Mouse (Mus musculus) midbrain, embryonic 15.5 days (tissue): ENCODE data around the gene Prdm16. TPM values are rescaled to one million over a fixed set of nuclear protein-coding genes. Genes with fewer than 3 reads are reported as not detected.

Source experiments
- ATAC-seq: fragments of 200-750 bp; cut with Nextera tagmentation; replicated peaks from 2 replicates; pipeline ENCODE4 v1.8.0; 2017; ENCODE audit warnings: moderate TSS enrichment
- H3K27ac ChIP-seq: fragments of 300-500 bp; sonication (generic); 2 replicates; pipeline ENCODE4 v1.5.1; 2015; ENCODE audit warnings: mild to moderate bottlenecking, inconsistent platforms
- H3K27me3 ChIP-seq: fragments of 300-500 bp; sonication (generic); replicated peaks from 2 replicates; pipeline ENCODE4 v1.6.1; 2015; ENCODE audit warnings: inconsistent platforms
- H3K36me3 ChIP-seq: fragments of 300-500 bp; sonication (generic); replicated peaks from 2 replicates; pipeline ENCODE4 v1.6.1; 2015; ENCODE audit warnings: inconsistent platforms
- H3K4me1 ChIP-seq: fragments of 300-500 bp; sonication (generic); 2 replicates; pipeline ENCODE4 v1.6.1; 2015; ENCODE audit warnings: inconsistent platforms
- H3K4me2 ChIP-seq: fragments of 300-500 bp; sonication (generic); 2 replicates; pipeline ENCODE4 v1.6.1; 2015; ENCODE audit warnings: inconsistent platforms, mild to moderate bottlenecking, moderate library complexity
- H3K4me3 ChIP-seq: fragments of 300-500 bp; sonication (generic); 2 replicates; pipeline ENCODE4 v1.5.1; 2015; ENCODE audit warnings: mild to moderate bottlenecking, inconsistent platforms
- H3K9ac ChIP-seq: fragments of 300-500 bp; sonication (generic); 2 replicates; pipeline ENCODE4 v1.6.1; 2015; ENCODE audit warnings: mild to moderate bottlenecking, inconsistent platforms
- H3K9me3 ChIP-seq: fragments of 300-500 bp; sonication (generic); 2 replicates; pipeline ENCODE4 v1.6.1; 2016; ENCODE audit warnings: inconsistent platforms
- WGBS: fragments of 180-500 bp; shearing (Covaris S2); methylation state at CpG from one replicate; pipeline ENCODE4 v1.1.7; 2015; ENCODE audit warnings: mixed read lengths; 5-methylcytosine and 5-hydroxymethylcytosine counted together
- polyA plus RNA-seq: library from polyadenylated mRNA; unstranded; fragments of >200 nt; fragmentation: Nextera tagmentation; extraction: Ambion mirVana; gene quantifications from 2 replicates; pipeline ENCODE4 v1.2.1, GENCODE M21; 2015

Gene Prdm16
- polyA plus RNA-seq, 1 experiment from 2014 or later = 11.5 TPM

- 44% methylated on average over 9 of the region's 9 CpGs for WGBS
Measured at GRCm38 (mm10) chr4:154442645-154443304, 193.9 kb downstream of the Prdm16 start.

GRCm38 (mm10) chr4:154439455-154440052 lies 197.1 kb downstream of the Prdm16 start:
- Histone ChIP-seq H3K9me3 (no peaks in the 10 kb centered on the region), H3K4me1 (no peaks in the 10 kb centered on the region), H3K4me3 (no peak overlapping the region), H3K9ac (no peak overlapping the region), H3K27me3 (no peaks in the 10 kb centered on the region), H3K27ac (no peak overlapping the region), H3K4me2 (no peak overlapping the region), H3K36me3 (no peaks in the 10 kb centered on the region)
- ATAC-seq = no peak
- WGBS = 70% methylated on average over 14 of the region's 14 CpGs

More at GRCm38 (mm10) chr4:154442645-154443304, 193.9 kb downstream of the Prdm16 start:
- Histone ChIP-seq H3K36me3 (no peaks in the 10 kb centered on the region), H3K9me3 (no peaks in the 10 kb centered on the region), H3K9ac (no peak overlapping the region), H3K27ac (no peak overlapping the region), H3K4me1 (no peaks in the 10 kb centered on the region), H3K4me2 (no peak overlapping the region), H3K4me3 (no peak overlapping the region), H3K27me3 (peaks cover 10% of the 10 kb centered on the region; the same call in 1 of the 2 replicates)
- ATAC-seq = no peak

GRCm38 (mm10) chr4:154438610-154439009 lies 198.1 kb downstream of the Prdm16 start:
- WGBS = 83% methylated on average over 15 of the region's 15 CpGs
- Histone ChIP-seq H3K9me3 (no peaks in the 10 kb centered on the region), H3K4me1 (no peaks in the 10 kb centered on the region), H3K27ac (no peak overlapping the region), H3K4me2 (no peak overlapping the region), H3K9ac (no peak overlapping the region), H3K4me3 (no peak overlapping the region), H3K36me3 (no peaks in the 10 kb centered on the region), H3K27me3 (no peaks in the 10 kb centered on the region)
- no peak for ATAC-seq

- no peaks in the 10 kb centered on the region for H3K9me3 ChIP-seq
- no peaks in the 10 kb centered on the region for H3K4me1 ChIP-seq
- H3K27ac ChIP-seq = no peak overlapping the region
- H3K36me3 ChIP-seq = no peaks in the 10 kb centered on the region
- 0 out of 2 replicates have a peak, but pooled peaks cover 4% of the 10 kb centered on the region for H3K27me3 ChIP-seq
- no peak overlapping the region for H3K4me3 ChIP-seq
- H3K4me2 ChIP-seq = no peak overlapping the region
- no peak for ATAC-seq
- H3K9ac ChIP-seq = no peak overlapping the region
- 76% methylated on average over 2 of the region's 2 CpGs for WGBS
Measured at GRCm38 (mm10) chr4:154429770-154430169, 206.9 kb downstream of the Prdm16 start.

GRCm38 (mm10) chr4:154426901-154427300 lies 209.8 kb downstream of the Prdm16 start:
- Histone ChIP-seq H3K27ac (no peak overlapping the region), H3K27me3 (0 out of 2 replicates have a peak, but pooled peaks cover 8% of the 10 kb centered on the region), H3K9me3 (no peaks in the 10 kb centered on the region), H3K4me3 (no peak overlapping the region), H3K36me3 (no peaks in the 10 kb centered on the region), H3K9ac (no peak overlapping the region), H3K4me1 (peaks cover 20% of the 10 kb centered on the region), H3K4me2 (no peak overlapping the region)
- ATAC-seq = no peak
- WGBS = 84% methylated on average over 7 of the region's 7 CpGs

GRCm38 (mm10) chr4:154425284-154425683 lies 211.4 kb downstream of the Prdm16 start:
- Histone ChIP-seq H3K4me2 (no peak overlapping the region), H3K9ac (no peak overlapping the region), H3K27ac (no peak overlapping the region), H3K36me3 (no peaks in the 10 kb centered on the region), H3K4me1 (peaks cover 20% of the 10 kb centered on the region), H3K27me3 (0 out of 2 replicates have a peak, but pooled peaks cover 8% of the 10 kb centered on the region), H3K4me3 (no peak overlapping the region), H3K9me3 (no peaks in the 10 kb centered on the region)
- 69% methylated on average over 17 of the region's 17 CpGs for WGBS
- no peak for ATAC-seq

GRCm38 (mm10) chr4:154424681-154425080 lies 212.0 kb downstream of the Prdm16 start:
- no peak overlapping the region for H3K27ac ChIP-seq
- H3K27me3 ChIP-seq = 0 out of 2 replicates have a peak, but pooled peaks cover 8% of the 10 kb centered on the region
- no peak for ATAC-seq
- H3K9me3 ChIP-seq = no peaks in the 10 kb centered on the region
- H3K36me3 ChIP-seq = no peaks in the 10 kb centered on the region
- WGBS = 61% methylated on average over 11 of the region's 11 CpGs
- H3K4me3 ChIP-seq = no peak overlapping the region
- peaks cover 20% of the 10 kb centered on the region for H3K4me1 ChIP-seq
- no peak overlapping the region for H3K9ac ChIP-seq
- H3K4me2 ChIP-seq = no peak overlapping the region

GRCm38 (mm10) chr4:154422431-154422913 lies 214.2 kb downstream of the Prdm16 start:
- H3K4me1 ChIP-seq = peaks cover 20% of the 10 kb centered on the region
- H3K9ac ChIP-seq = no peak overlapping the region
- no peak for ATAC-seq
- H3K4me2 ChIP-seq = 0 out of 2 replicates have a peak overlapping the region, but pooled peaks have one; percentile 3
- no peak overlapping the region for H3K27ac ChIP-seq
- H3K9me3 ChIP-seq = no peaks in the 10 kb centered on the region
- WGBS = 2% methylated on average over 10 of the region's 10 CpGs
- no peaks in the 10 kb centered on the region for H3K36me3 ChIP-seq
- H3K4me3 ChIP-seq = no peak overlapping the region
- H3K27me3 ChIP-seq = 0 out of 2 replicates have a peak, but pooled peaks cover 5% of the 10 kb centered on the region

- ATAC-seq = no peak
- 0 out of 2 replicates have a peak, but pooled peaks cover 5% of the 10 kb centered on the region for H3K27me3 ChIP-seq
- H3K9ac ChIP-seq = no peak overlapping the region
- H3K4me2 ChIP-seq = no peak overlapping the region
- H3K4me3 ChIP-seq = no peak overlapping the region
- no peak overlapping the region for H3K27ac ChIP-seq
- H3K36me3 ChIP-seq = no peaks in the 10 kb centered on the region
- no peaks in the 10 kb centered on the region for H3K9me3 ChIP-seq
- H3K4me1 ChIP-seq = peaks cover 20% of the 10 kb centered on the region
- WGBS = 76% methylated on average over 17 of the region's 17 CpGs
Measured at GRCm38 (mm10) chr4:154420749-154421148, 215.9 kb downstream of the Prdm16 start.

GRCm38 (mm10) chr4:154419766-154420165 lies 216.9 kb downstream of the Prdm16 start:
- Histone ChIP-seq H3K4me1 (peaks cover 20% of the 10 kb centered on the region), H3K27ac (no peak overlapping the region), H3K36me3 (no peaks in the 10 kb centered on the region), H3K9ac (no peak overlapping the region), H3K4me2 (no peak overlapping the region), H3K9me3 (no peaks in the 10 kb centered on the region), H3K27me3 (0 out of 2 replicates have a peak, but pooled peaks cover 5% of the 10 kb centered on the region), H3K4me3 (no peak overlapping the region)
- 66% methylated on average over 4 of the region's 4 CpGs for WGBS
- no peak for ATAC-seq

GRCm38 (mm10) chr4:154418993-154419392 lies 217.7 kb downstream of the Prdm16 start:
- WGBS = 29% methylated on average over 2 of the region's 2 CpGs
- Histone ChIP-seq H3K9ac (no peak overlapping the region), H3K36me3 (no peaks in the 10 kb centered on the region), H3K4me2 (no peak overlapping the region), H3K4me1 (peaks cover 19% of the 10 kb centered on the region), H3K27me3 (no peaks in the 10 kb centered on the region), H3K27ac (no peak overlapping the region), H3K9me3 (no peaks in the 10 kb centered on the region), H3K4me3 (no peak overlapping the region)
- no peak for ATAC-seq

- Histone ChIP-seq H3K36me3 (no peaks in the 10 kb centered on the region), H3K9ac (no peak overlapping the region), H3K4me3 (no peak overlapping the region), H3K27me3 (no peaks in the 10 kb centered on the region), H3K4me1 (peaks cover 13% of the 10 kb centered on the region), H3K4me2 (no peak overlapping the region), H3K27ac (no peak overlapping the region), H3K9me3 (no peaks in the 10 kb centered on the region)
- 80% methylated on average over 4 of the region's 4 CpGs for WGBS
- ATAC-seq = no peak
Measured at GRCm38 (mm10) chr4:154418327-154418744, 218.3 kb downstream of the Prdm16 start.
